Mouse (Mus musculus) liver, embryonic 14.5 days (tissue): ENCODE measurements at regions not wholly inside any gene's neighbourhood (a gene's known extent, or its start where the extent isn't known, plus 50 kb on each side); places are given as distances from the start of the nearest gene placed in this dataset.

ENCODE experiments used
- CTCF ChIP-seq: IDR thresholded peaks from 2 replicates; pipeline ENCODE4 v1.5.1; 2016; ENCODE audit warnings: antibody characterized with exemption, low read depth, control low read depth
- EP300 ChIP-seq: IDR thresholded peaks from 2 replicates; pipeline ENCODE4 v1.6.1; 2016; ENCODE audit warnings: antibody characterized with exemption, low read depth

DNA sequence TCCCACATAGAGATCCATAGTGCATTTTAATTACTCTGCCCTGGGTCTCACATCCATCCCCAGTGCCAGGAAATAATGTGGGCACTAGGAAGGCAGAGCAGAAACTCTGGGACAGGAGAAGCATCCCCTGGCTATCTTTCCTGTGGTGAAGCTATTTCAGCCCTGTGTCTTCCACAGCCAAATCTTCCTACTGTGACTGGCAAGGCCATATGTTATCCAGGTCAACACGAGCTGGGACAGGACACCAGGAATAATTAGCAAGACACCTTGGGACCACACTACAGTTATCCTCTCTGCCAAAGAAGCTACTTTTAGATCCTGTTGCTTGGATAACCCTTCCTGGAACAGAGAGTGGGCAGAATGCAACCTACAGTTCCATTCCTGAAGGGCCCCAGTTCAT lies 301.7 kb downstream of the Dcdc2c start:
- TF ChIP-seq CTCF: no peak
- no peak for TF ChIP-seq EP300
